Mouse (Mus musculus) ES-E14 (cell line): ENCODE measurements around the gene Lexm. TPM values are rescaled to one million over a fixed set of nuclear protein-coding genes. Genes with fewer than 3 reads are reported as not detected.
A peak's percentile ranks its signal among the peaks of the same experiment; 100 is the strongest.

Experiments
- DNase-seq: peaks from one replicate; pipeline ENCODE4 v3.0.0-alpha.2; 2013; ENCODE audit warnings: low read depth, low spot score
- H3K27ac ChIP-seq: 2 replicates; pipeline ENCODE4 v1.5.1; 2012; ENCODE audit warnings: low read depth, mild to moderate bottlenecking, low read length, moderate library complexity, mixed read lengths; ENCODE audit not compliant: poor library complexity, insufficient read depth, severe bottlenecking
- H3K36me3 ChIP-seq: 2 replicates; pipeline ENCODE4 v1.6.1; 2012; ENCODE audit warnings: mild to moderate bottlenecking, low read length, moderate library complexity, mixed read lengths; ENCODE audit not compliant: control insufficient read depth, poor library complexity, insufficient read depth, severe bottlenecking
- H3K4me1 ChIP-seq, 2 experiments: fragments of 150-350 bp in 1 of 2; sonication (generic) in 1 of 2; 2 replicates each; pipeline ENCODE4 v1.6.1; 2012; ENCODE audit warnings: low read length in 2 of 2, mild to moderate bottlenecking in 1 of 2, mixed read lengths in 1 of 2; ENCODE audit not compliant: control insufficient read depth in 2 of 2, insufficient read depth in 2 of 2, poor library complexity in 1 of 2
- H3K4me3 ChIP-seq, 2 experiments: fragments of 150-350 bp in 1 of 2; sonication (generic) in 1 of 2; 2 replicates each; pipeline ENCODE4 v1.5.1; 2012; ENCODE audit warnings: low read length in 2 of 2, low read depth in 1 of 2, mild to moderate bottlenecking in 1 of 2, mixed read lengths in 1 of 2; ENCODE audit not compliant: insufficient read depth in 1 of 2, poor library complexity in 1 of 2, severe bottlenecking in 1 of 2
- H3K9ac ChIP-seq: 2 replicates; pipeline ENCODE4 v1.6.1; 2012; ENCODE audit warnings: low read depth, mild to moderate bottlenecking, low read length, mixed read lengths; ENCODE audit not compliant: poor library complexity, insufficient read depth, severe bottlenecking
- H3K9me3 ChIP-seq: fragments of 150-350 bp; sonication (generic); 2 replicates; pipeline ENCODE4 v1.6.1; 2012; ENCODE audit warnings: low read depth, mild to moderate bottlenecking, low read length; ENCODE audit not compliant: control insufficient read depth, insufficient read depth
- CHD2 ChIP-seq: IDR thresholded peaks from 2 replicates; pipeline ENCODE4 v1.6.1; 2014; ENCODE audit warnings: mild to moderate bottlenecking, low read depth, low read length, inconsistent platforms
- HCFC1 ChIP-seq: IDR thresholded peaks from 2 replicates; pipeline ENCODE4 v1.6.1; 2012; ENCODE audit warnings: low read length, inconsistent platforms, borderline replicate concordance; ENCODE audit not compliant: insufficient read depth
- MAFK ChIP-seq: IDR thresholded peaks from 2 replicates; pipeline ENCODE4 v1.6.1; 2014; ENCODE audit warnings: mild to moderate bottlenecking, low read depth, low read length, inconsistent platforms; ENCODE audit not compliant: insufficient read depth
- ZC3H11A ChIP-seq: IDR thresholded peaks from 2 replicates; pipeline ENCODE4 v1.6.1; 2012; ENCODE audit warnings: low read depth, mild to moderate bottlenecking, inconsistent platforms, low read length, borderline replicate concordance
- ZNF384 ChIP-seq: IDR thresholded peaks from 2 replicates; pipeline ENCODE4 v1.6.1; 2012; ENCODE audit warnings: low read depth, low read length, inconsistent platforms
- in situ Hi-C, 2 experiments: fragments of 600-800 bp; cut with MboI; formaldehyde crosslinking; loops; one replicate each; pipeline ENCODE4 v1.15.1; 2025; ENCODE audit warnings: low sequenced_read_pairs in 2 of 2, inconsistent platforms in 1 of 2; ENCODE audit not compliant: unreplicated experiment in 2 of 2
- total RNA-seq: library from RNA; depleted of rRNA; stranded (reverse); fragments of 300-350 nt; gene quantifications from 2 replicates; pipeline ENCODE4 v1.2.3, GENCODE M21; 2012

Gene Lexm
- total RNA-seq, 1 experiment, result 2.1 TPM

DNA sequence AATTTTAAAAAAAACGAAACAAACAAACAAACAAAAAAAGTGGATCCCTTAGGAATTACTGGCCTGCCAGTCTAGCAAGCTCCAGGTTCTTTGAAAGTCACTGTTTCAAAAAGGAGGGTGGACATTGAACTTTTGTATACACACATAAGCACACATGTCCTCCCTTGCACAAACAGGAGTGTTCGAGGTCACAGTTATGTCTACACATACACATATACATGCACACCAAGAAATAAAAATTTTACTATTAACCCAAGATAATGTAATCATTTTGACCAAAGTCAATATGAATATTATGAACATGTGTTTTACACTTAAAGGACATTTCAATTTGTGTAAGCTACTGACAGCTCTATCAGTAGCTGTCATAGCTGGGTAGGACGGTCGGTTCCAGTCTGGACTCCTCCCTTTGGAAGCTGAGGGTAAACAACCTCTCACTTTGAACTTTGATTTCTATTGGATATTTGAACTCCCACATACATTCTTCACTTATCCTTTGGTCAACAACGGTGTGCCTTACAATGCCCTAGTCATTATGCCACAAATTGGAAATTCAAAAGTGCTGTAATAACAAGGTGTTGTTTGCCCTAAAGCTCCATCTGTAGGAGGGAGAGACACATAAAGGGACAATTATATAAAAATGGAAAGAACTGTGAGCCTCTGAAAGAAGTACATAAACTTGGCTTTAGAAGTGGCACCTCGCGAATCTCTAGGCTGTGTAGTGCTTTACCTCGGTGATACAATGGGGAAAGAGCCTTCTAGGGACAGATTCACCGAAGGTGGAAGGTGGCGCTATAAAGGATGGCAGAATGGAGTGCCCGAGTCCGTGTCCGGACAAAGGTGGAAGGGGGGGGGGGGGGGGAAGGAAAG lies 57.5 kb downstream of the Lexm start:
- in situ Hi-C loops, result no loop called here
- Histone ChIP-seq H3K4me3 (peak overlapping the region; percentile 59 to 64; a peak in 3 of 4 replicates), H3K36me3 (peaks cover 22% of the 10 kb centered on the region), H3K27ac (peak overlapping the region; percentile 50; the same call in 1 of the 2 replicates), H3K9me3 (no peaks in the 10 kb centered on the region), H3K4me1 (peaks cover 2 to 15% of the 10 kb centered on the region in 2 experiments; a peak in 2 of 4 replicates), H3K9ac (peak overlapping the region; percentile 73; the same call in 1 of the 2 replicates)
- TF ChIP-seq HCFC1 (no peak), MAFK (no peak), CHD2 (no peak), ZC3H11A (no peak), ZNF384 (no peak)
- no peak for DNase-seq

DNA sequence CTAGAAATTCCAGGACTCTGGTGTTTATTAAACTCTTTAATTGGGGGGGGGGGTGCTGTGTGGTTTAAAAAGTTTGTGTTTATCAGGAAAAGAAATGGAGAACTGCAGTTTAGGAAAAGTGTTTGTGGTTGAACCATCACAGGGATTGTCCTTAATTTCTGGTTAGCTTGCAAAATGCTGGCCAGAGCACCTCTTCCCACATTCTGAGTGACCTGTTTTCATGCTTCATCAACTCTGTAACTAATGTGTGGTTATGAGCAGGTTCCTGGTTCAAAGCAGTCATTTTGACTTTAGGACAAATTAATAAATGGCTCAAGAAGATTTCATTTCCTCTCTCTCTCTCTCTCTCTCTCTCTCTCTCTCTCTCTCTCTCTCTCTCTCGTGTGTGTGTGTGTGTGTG lies 59.1 kb downstream of the Lexm start:
- Histone ChIP-seq H3K9me3 (no peaks in the 10 kb centered on the region), H3K4me1 (peaks cover 2 to 11% of the 10 kb centered on the region in 2 experiments; a peak in 2 of 4 replicates), H3K27ac (no peak overlapping the region), H3K36me3 (peaks cover 8% of the 10 kb centered on the region; the same call in 1 of the 2 replicates), H3K9ac (no peak overlapping the region), H3K4me3 (no peak overlapping the region)
- no peak for DNase-seq
- in situ Hi-C loops, result no loop called here
- TF ChIP-seq CHD2 (no peak), ZNF384 (no peak), MAFK (no peak), ZC3H11A (no peak), HCFC1 (no peak)

- TF ChIP-seq ZNF384 (no peak), ZC3H11A (no peak), HCFC1 (no peak), MAFK (no peak), CHD2 (no peak)
- H3K9me3 ChIP-seq, result no peaks in the 10 kb centered on the region
- H3K36me3 ChIP-seq, result peaks cover under 1% of the 10 kb centered on the region; the same call in 1 of the 2 replicates
- no peak overlapping the region for H3K4me3 ChIP-seq
- in situ Hi-C loops, result no loop called here
- peaks cover 2 to 5% of the 10 kb centered on the region in 2 experiments; a peak in 1 of 4 replicates for H3K4me1 ChIP-seq
- H3K9ac ChIP-seq, result no peak overlapping the region
- DNase-seq, result no peak
- H3K27ac ChIP-seq, result no peak overlapping the region
These were observed 59.8 kb downstream of the Lexm start for GRCm38 (mm10) chr4:106557262-106557661.

GRCm38 (mm10) chr4:106550516-106551166 lies 66.4 kb downstream of the Lexm start:
- Histone ChIP-seq H3K27ac (no peak overlapping the region), H3K4me3 (no peak overlapping the region), H3K9ac (no peak overlapping the region), H3K36me3 (no peaks in the 10 kb centered on the region), H3K4me1 (no peaks in the 10 kb centered on the region), H3K9me3 (no peaks in the 10 kb centered on the region)
- no peak for DNase-seq
- TF ChIP-seq MAFK (no peak), HCFC1 (no peak)
- in situ Hi-C loops, result no loop called here
